Mouse (Mus musculus) megakaryocyte, embryonic 14.5 days (primary cell): ENCODE measurements around the gene Prkcz.

ENCODE experiments used
- FLI1 ChIP-seq: IDR thresholded peaks from 2 replicates; pipeline ENCODE4 v1.6.1; 2012; ENCODE audit warnings: low read length, inconsistent platforms, mixed read lengths
- GATA1 ChIP-seq: IDR thresholded peaks from 3 replicates; pipeline ENCODE4 v1.6.1; 2012; ENCODE audit warnings: mixed read lengths, low read length, inconsistent platforms, borderline replicate concordance

DNA sequence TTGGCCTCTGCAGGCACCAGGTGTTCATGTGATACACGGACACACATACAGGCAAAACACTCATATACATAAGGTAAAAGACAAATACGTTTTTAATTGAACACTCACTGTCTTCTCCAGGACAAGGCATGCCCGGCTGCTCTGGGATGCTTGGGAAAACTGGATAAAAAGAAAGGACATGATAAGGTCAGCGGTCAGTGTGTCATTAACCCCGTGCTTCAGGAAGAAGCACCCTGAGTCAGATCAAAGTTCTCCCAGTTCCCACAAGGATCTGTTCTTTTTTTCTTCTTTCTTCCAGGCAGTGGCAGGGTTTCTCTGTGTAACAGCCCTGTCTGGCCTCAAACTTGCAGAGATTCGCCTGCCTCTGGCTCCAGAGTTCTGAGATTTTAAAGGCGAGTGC, 6.6 kb downstream of the Prkcz start:
- no peak for TF ChIP-seq GATA1
- TF ChIP-seq FLI1, result no peak
